Mouse (Mus musculus) WW6 (cell line): ENCODE results near the gene Tipin.
"Not testable (repeated sequence)": the region's sequence is repeated elsewhere in the genome, so short reads cannot be mapped to it uniquely, and the experiment has no call there.

Experiments used
- DNase-seq: peaks from one replicate; pipeline ENCODE4 v3.0.0-alpha.2; 2013; ENCODE audit warnings: low read depth, low spot score

Tipin gene

DNA sequence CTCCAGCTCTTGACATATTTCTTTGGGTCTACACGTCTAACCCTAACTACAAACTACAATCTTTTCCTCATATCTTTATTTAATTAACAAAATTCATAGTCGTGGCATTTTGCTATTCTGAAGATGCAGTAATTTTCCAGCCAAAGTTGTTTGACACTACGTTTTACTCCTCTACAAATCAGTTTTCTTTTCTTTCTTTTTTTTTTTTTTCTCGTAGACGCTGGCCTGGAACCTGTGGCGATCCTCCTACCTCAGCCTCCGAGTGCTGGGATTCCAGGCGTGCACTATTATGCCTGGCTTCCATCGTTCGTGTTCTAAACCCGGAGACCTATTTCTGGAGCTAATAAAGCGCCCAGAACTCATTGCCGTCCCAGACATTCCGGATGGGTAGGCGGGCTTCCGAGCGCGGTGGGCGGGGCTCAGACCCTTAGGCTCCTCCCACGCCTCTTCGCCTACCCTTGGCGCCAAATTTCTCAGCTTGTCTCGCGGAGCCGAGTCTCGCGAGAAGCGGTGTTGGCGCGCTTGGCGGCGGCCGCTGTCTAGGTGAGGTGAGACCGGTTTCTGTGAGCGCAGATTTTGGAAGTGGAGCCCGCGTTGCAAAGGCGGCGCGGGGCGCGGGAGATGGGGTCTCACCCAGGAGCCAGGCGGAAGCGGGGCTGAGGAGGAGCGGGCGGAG, at the start of gene Tipin:
Gene Tipin (plus strand): TSS at position 477 of the 676 bp plus-strand sequence.
- peak; percentile 89 for DNase-seq

- DNase-seq: no peak
Observed at GRCm38 (mm10) chr9:64231674-64232073, 49.7 kb upstream of the Tipin start.

GRCm38 (mm10) chr9:64232257-64232957, 49.0 kb upstream of the Tipin start:
- DNase-seq: no peak

- no peak for DNase-seq
Observed at GRCm38 (mm10) chr9:64233656-64234055, 47.7 kb upstream of the Tipin start.

DNA sequence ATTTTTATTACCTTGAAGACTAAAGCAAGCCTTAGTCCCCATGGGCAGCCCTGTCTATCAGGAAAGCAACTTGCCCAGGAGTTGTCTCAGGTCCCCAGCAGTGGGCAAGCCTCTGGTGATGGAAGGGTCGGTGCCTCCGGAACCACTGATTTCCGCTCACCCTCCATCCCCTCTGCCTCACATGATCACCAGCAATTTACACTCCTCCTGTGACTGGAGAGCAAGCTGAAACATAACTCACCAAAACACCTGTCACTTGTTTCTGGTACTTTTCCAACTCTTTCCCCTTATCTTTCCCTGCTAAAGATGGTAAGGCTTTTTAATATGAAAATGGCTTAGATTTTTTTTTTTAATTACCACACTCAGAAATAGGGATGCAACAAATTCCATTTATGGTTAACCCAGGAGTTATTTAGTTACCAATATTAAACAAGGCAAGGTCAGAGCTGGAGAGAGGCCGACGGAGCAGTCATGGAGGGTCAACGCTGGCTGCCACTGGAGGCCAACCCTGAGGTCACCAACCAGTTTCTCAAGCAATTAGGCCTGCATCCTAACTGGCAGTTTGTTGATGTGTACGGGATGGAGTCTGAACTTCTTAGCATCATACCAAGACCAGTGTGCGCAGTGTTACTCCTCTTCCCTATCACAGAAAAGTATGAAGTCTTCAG, 46.5 kb upstream of the Tipin start, which contains the start of gene Uchl4:
Gene Uchl4 (plus strand): TSS at position 434 of the 668 bp plus-strand sequence.
- no peak for DNase-seq

DNA sequence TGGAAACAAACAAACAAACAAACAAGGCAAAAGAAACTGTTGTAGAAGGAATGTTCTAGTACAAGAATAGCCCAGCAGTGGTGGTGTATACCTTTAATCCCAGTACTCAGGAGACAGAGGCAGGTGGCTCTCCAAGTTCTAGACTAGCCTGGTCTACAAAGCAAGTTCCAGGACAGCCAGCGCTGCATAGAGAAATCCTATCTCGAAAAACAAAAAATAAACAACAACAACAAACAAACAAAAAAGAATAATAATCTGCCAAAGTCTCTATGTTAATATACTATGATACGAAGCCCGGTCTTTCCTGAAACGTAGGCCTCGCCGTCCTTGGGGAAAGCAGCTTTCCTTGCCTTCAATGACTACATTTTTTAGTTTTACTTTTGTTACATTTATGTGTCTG, 45.3 kb upstream of the Tipin start:
- DNase-seq: no peak

- DNase-seq: no peak
Observed at GRCm38 (mm10) chr9:64240116-64240515, 41.3 kb upstream of the Tipin start.

GRCm38 (mm10) chr9:64240681-64241080, 40.7 kb upstream of the Tipin start:
- no peak for DNase-seq

DNA sequence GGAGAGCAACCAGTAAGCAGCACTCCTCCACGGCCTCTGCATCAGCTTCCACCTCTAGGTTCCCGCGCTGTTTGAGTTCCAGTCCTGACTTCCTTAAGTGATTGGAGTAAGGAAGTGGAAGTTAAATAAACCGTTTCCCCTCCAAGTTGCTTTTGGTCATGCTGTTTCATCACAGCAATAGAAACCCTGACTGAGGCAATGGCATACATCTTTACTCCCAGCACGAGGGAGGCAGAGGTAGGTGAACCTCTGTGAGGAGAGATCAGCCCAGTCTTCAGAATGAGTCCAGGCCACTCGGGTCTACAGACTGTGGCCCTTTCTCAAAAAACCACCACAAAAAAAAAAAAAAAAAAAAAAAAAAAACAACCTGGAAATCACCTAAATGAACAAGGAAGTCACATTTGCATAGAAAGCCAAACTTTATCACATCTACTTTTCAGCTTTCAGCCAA, 39.0 kb upstream of the Tipin start:
- DNase-seq: no peak

- no peak for DNase-seq
Observed at GRCm38 (mm10) chr9:64249371-64249770, 32.0 kb upstream of the Tipin start.

GRCm38 (mm10) chr9:64250111-64250730, 31.2 kb upstream of the Tipin start:
- no peak for DNase-seq

DNA sequence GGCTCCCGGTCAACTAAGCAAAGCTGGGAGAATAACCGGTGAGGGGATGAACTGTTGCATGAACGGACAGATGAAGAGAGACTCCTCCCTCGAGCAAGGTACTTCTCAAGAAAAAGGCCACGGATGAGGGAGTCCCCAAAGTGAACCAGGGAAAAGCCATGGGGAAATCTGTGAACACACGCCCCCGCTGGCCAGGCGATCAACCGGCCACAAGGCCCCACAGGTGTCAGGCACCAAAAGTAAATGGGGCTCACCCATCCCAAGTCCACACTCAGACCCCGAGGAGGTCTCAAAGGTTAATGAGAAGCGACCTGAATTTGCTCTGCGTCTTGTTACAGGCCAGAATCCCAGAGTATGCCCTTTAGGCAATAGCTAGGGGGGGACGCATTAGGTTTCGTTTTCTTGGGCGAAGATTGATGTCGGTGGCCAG, 28.8 kb upstream of the Tipin start:
- DNase-seq: no peak

DNA sequence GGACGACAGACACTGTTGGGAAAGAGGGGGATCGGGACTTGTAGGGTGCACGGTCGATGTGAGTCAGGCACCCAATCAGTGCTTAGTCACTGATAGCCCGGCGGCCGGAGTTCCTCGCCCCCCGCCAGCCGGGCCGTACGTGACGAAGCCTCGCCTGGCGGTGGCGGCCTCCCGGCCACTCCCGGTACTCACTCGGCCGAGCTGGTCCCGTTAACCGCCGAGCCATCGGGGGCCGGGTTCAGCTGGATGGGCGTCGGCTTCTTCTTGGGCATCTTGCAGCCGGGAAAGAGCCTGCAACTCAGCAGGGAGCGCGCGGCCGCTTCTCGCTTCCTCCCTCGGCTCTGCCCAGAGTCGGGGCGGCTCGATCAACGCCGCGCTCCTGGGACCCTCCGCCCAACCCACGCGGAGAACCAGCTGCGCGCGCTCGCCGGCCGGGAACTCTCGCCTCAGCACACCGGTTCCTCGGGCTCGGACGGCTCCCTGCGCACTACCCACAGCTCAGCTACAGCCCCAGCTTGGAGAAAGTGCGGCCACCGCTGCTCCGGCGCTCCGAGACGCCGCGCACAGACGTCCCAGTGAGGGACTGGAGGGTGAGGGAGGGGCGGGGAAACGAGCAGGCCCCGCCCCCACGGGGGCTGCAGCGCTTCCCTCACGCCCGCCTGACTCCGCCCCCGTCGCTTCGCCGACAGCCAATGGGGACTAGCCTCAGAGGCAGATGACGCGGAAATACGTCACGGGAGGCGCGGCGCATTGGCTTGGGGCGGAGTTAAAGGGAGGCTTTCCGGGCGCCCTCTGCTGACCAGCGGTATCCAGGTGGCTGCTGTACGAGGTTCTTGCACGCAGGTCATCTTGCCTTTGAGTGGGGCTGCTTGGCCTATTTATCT, 28.1 kb upstream of the Tipin start, which contains the start of gene Map2k1:
Gene Map2k1 (minus strand): TSS at position 611 of the 884 bp plus-strand sequence.
- DNase-seq: peak; percentile 96

- no peak for DNase-seq
Observed at GRCm38 (mm10) chr9:64255422-64255821, 26.0 kb upstream of the Tipin start.

- DNase-seq: no peak
Observed at GRCm38 (mm10) chr9:64256204-64256603, 25.2 kb upstream of the Tipin start.

DNA sequence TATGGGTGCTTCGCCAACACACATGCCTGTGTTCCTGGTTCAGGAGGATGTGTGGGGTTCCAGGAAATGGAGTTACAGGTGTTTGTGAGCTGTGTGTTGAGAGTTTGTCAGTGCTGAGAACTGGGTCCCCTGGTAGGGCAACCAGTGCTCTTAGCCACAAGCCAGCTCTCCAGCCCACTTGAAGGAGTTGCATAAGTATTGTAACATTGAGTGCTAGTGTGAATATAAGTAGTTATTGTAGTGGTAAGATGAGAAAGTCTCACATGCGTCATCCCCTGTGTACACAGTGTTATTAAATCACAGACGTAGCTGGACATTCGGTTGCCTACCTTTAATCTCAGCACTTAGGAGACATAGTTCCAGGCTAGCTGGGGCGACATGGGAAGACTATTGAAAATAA, 21.5 kb upstream of the Tipin start:
- no peak for DNase-seq

DNA sequence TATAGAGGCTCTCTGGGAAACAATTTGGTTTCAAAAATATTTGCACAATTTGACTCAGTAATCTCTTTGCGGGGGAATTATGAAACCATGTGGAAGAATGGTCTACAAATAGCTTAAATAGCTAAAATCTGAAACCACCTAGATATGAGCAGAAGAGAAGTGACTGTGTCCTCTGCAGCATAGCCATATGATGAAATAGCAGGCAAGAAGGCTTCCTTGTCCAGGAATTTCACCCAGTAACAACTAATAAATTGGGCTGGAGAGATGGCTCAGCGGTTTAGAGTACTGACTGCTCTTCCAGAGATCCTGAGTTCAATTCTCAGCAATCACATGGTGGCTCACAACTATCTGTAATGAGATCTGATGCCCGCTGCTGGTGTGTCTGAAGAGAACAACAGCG, 20.4 kb upstream of the Tipin start:
- no peak for DNase-seq

GRCm38 (mm10) chr9:64264813-64265212, 16.6 kb upstream of the Tipin start:
- no peak for DNase-seq

GRCm38 (mm10) chr9:64267231-64267630, 14.2 kb upstream of the Tipin start:
- DNase-seq: no peak

GRCm38 (mm10) chr9:64268196-64268595, 13.2 kb upstream of the Tipin start:
- DNase-seq: no peak

DNA sequence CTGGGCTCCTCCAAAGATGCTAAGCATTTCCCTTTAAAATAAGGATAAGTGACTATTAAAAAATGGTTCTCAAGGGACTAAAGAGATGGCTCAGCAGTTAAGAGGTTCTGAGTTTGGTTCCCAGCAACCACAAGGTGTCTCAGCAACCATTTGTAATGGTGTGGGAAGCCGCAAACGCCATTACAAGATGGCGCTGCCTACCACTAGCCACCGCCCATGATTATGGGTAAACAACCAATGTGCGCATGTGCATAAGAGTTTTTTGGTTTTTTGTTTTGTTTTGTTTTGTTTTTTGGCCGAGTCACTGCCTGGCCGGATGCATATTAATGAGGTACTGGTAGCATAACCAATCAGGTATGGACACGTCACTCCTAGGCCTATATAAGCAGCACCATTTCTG, 12.5 kb upstream of the Tipin start:
- DNase-seq: not testable (repeated sequence)
